Mouse (Mus musculus) neural tube, embryonic 10.5 days (tissue): Measurements from ENCODE around the gene Gm26938.
A peak's percentile ranks its signal among the peaks of the same experiment; 100 is the strongest.

Source experiments
- DNase-seq: peaks from one replicate; pipeline ENCODE4 v3.0.0-alpha.2; 2017; ENCODE audit warnings: low spot score; ENCODE audit errors: extremely low spot score

Gm26938 gene

GRCm38 (mm10) chr5:139826357-139827055 is at the start of gene Gm26938, which contains the start of gene Psmg3:
TSS of gene Gm26938 (minus strand) at chr5:139826407.
TSS of gene Psmg3 (minus strand) at chr5:139826885.
- peak; percentile 98 for DNase-seq

- no peak for DNase-seq
These were observed 45.3 kb upstream of the Gm26938 start for GRCm38 (mm10) chr5:139871526-139871925.

- DNase-seq = no peak
These were observed 44.7 kb upstream of the Gm26938 start for GRCm38 (mm10) chr5:139870886-139871285.

- no peak for DNase-seq
These were observed 36.6 kb upstream of the Gm26938 start for GRCm38 (mm10) chr5:139862759-139863158.

GRCm38 (mm10) chr5:139860328-139861104 is 34.3 kb upstream of the Gm26938 start:
- no peak for DNase-seq

GRCm38 (mm10) chr5:139849626-139850320 is 23.6 kb upstream of the Gm26938 start:
- no peak for DNase-seq

GRCm38 (mm10) chr5:139839142-139839541 is 12.9 kb upstream of the Gm26938 start:
- DNase-seq = peak; percentile 19

- peak; percentile 79 for DNase-seq
These were observed 12.3 kb upstream of the Gm26938 start for GRCm38 (mm10) chr5:139838476-139838892.

GRCm38 (mm10) chr5:139835706-139836105 is 9.5 kb upstream of the Gm26938 start:
- no peak for DNase-seq

GRCm38 (mm10) chr5:139832125-139832524 is 5.9 kb upstream of the Gm26938 start:
- DNase-seq = no peak

- DNase-seq = no peak
These were observed 4.5 kb upstream of the Gm26938 start for GRCm38 (mm10) chr5:139830734-139831133.

- DNase-seq = no peak
These were observed 3.2 kb upstream of the Gm26938 start for GRCm38 (mm10) chr5:139829384-139829783.

GRCm38 (mm10) chr5:139827593-139827992 is 1.4 kb upstream of the Gm26938 start:
- no peak for DNase-seq

GRCm38 (mm10) chr5:139825947-139826346 is 260 bp downstream of the Gm26938 start:
- DNase-seq = no peak

GRCm38 (mm10) chr5:139824531-139824930 is 1.7 kb downstream of the Gm26938 start:
- no peak for DNase-seq

GRCm38 (mm10) chr5:139821466-139822459 is 4.4 kb downstream of the Gm26938 start:
- no peak for DNase-seq

- DNase-seq = no peak
These were observed 6.5 kb downstream of the Gm26938 start, which contains the start of gene Tmem184a for GRCm38 (mm10) chr5:139819538-139820181. TSS of gene Tmem184a (minus strand) at chr5:139819917.

GRCm38 (mm10) chr5:139818801-139819200 is 7.4 kb downstream of the Gm26938 start:
- no peak for DNase-seq

- DNase-seq = no peak
These were observed 8.2 kb downstream of the Gm26938 start for GRCm38 (mm10) chr5:139818056-139818455.

GRCm38 (mm10) chr5:139817292-139817691 is 8.9 kb downstream of the Gm26938 start:
- DNase-seq = no peak
